Mouse (Mus musculus): ENCODE results near the gene Spryd3. TPM values are rescaled to one million over a fixed set of nuclear protein-coding genes. Genes with fewer than 3 reads are reported as not detected.

The Spryd3 gene
- total RNA-seq, 2 experiments from 2014 or later = 4.4 to 5.8 TPM

- H3K27ac ChIP-seq = peak overlapping the region; percentile 66
- peak; percentile 87 for TF ChIP-seq CTCF (IDR thresholded peaks at IDR 0.05)
- intact Hi-C loops (cut with DNase I) = no loop called here
- DNase-seq = peak; percentile 88
- peak overlapping the region; percentile 43 for H3K4me3 ChIP-seq
These were observed 27.1 kb downstream of the Spryd3 start for GRCm38 (mm10) chr15:102108651-102109525.

- Histone ChIP-seq H3K27ac (peak overlapping the region; percentile 66), H3K4me3 (peak overlapping the region; percentile 43)
- TF ChIP-seq CTCF (IDR thresholded peaks at IDR 0.05) = peak; percentile 78
- intact Hi-C loops (cut with DNase I) = no loop called here
- peak; percentile 76 for DNase-seq
These were observed 28.1 kb downstream of the Spryd3 start for GRCm38 (mm10) chr15:102107689-102108573.

GRCm38 (mm10) chr15:102106754-102107456, 29.1 kb downstream of the Spryd3 start:
- Histone ChIP-seq H3K27ac (peak overlapping the region; percentile 96), H3K4me3 (peak overlapping the region; percentile 87)
- no peak for TF ChIP-seq CTCF (IDR thresholded peaks at IDR 0.05)
- DNase-seq = peak; percentile 42
- intact Hi-C loops (cut with DNase I) = no loop called here

GRCm38 (mm10) chr15:102105764-102106730, 30.0 kb downstream of the Spryd3 start:
- intact Hi-C loops (cut with DNase I) = no loop called here
- peak; percentile 24; the same call in 1 of the 2 replicates for TF ChIP-seq CTCF (IDR thresholded peaks at IDR 0.05)
- Histone ChIP-seq H3K4me3 (peak overlapping the region; percentile 87), H3K27ac (peak overlapping the region; percentile 96)
- DNase-seq = peak; percentile 55

- intact Hi-C loops (cut with DNase I) = no loop called here
- peak overlapping the region; percentile 96 for H3K27ac ChIP-seq
- no peak for TF ChIP-seq CTCF (IDR thresholded peaks at IDR 0.05)
- H3K4me3 ChIP-seq = peak overlapping the region; percentile 87
- DNase-seq = peak; percentile 93
These were observed 30.7 kb downstream of the Spryd3 start for GRCm38 (mm10) chr15:102105360-102105759.

- no peak for TF ChIP-seq CTCF (IDR thresholded peaks at IDR 0.05)
- intact Hi-C loops (cut with DNase I) = no loop called here
- DNase-seq = peak; percentile 94
These were observed 32.0 kb downstream of the Spryd3 start for GRCm38 (mm10) chr15:102103947-102104555.

GRCm38 (mm10) chr15:102103371-102103946, 32.6 kb downstream of the Spryd3 start:
- no peak for TF ChIP-seq CTCF (IDR thresholded peaks at IDR 0.05)
- Histone ChIP-seq H3K4me3 (peak overlapping the region; percentile 87), H3K27ac (peak overlapping the region; percentile 96)
- intact Hi-C loops (cut with DNase I) = no loop called here
- DNase-seq = peak; percentile 72

More at GRCm38 (mm10) chr15:102103947-102104555, 32.0 kb downstream of the Spryd3 start:
- peak overlapping the region; percentile 87 for H3K4me3 ChIP-seq
- H3K27ac ChIP-seq = peak overlapping the region; percentile 96

- TF ChIP-seq CTCF (IDR thresholded peaks at IDR 0.05) = no peak
- H3K4me3 ChIP-seq = peak overlapping the region; percentile 87
- peak; percentile 84 for DNase-seq
- intact Hi-C loops (cut with DNase I) = loop anchor here (1.0 kb wide), 1 partner anchor 34 kb away; the partner anchor contains the start of gene Spryd3
- peak overlapping the region; percentile 96 for H3K27ac ChIP-seq
These were observed 33.4 kb downstream of the Spryd3 start for GRCm38 (mm10) chr15:102102548-102103121.

GRCm38 (mm10) chr15:102101672-102102541, 34.1 kb downstream of the Spryd3 start:
- intact Hi-C loops (cut with DNase I) = loop anchor here (1.0 kb wide), 1 partner anchor 34 kb away; the partner anchor contains the start of gene Spryd3
- TF ChIP-seq CTCF (IDR thresholded peaks at IDR 0.05) = no peak
- H3K27ac ChIP-seq = peak overlapping the region; percentile 96
- H3K4me3 ChIP-seq = peak overlapping the region; percentile 87
- peak; percentile 73 for DNase-seq

All from gastrocnemius, adult 2 months (tissue).